Mouse (Mus musculus) layer of hippocampus, adult 9-11 months (tissue): ENCODE data around the gene Ctc1.

Experiments used
- DNase-seq: peaks from one replicate; pipeline ENCODE4 v3.0.0; 2022

Gene Ctc1

GRCm38 (mm10) chr11:69050748-69051147, 35.0 kb downstream of the Ctc1 start:
- no peak for DNase-seq

- DNase-seq, result no peak
These were observed 36.1 kb downstream of the Ctc1 start for GRCm38 (mm10) chr11:69051771-69052170.

GRCm38 (mm10) chr11:69052824-69053421, 37.2 kb downstream of the Ctc1 start:
- DNase-seq, result no peak

GRCm38 (mm10) chr11:69053848-69054247, 38.1 kb downstream of the Ctc1 start:
- DNase-seq, result no peak

GRCm38 (mm10) chr11:69058265-69058664, 42.6 kb downstream of the Ctc1 start:
- no peak for DNase-seq

- DNase-seq, result no peak
These were observed 43.1 kb downstream of the Ctc1 start for GRCm38 (mm10) chr11:69058729-69059356.

GRCm38 (mm10) chr11:69059357-69059974, 43.8 kb downstream of the Ctc1 start, which contains the start of gene Borcs6:
Gene Borcs6 (plus strand): TSS chr11:69059717.
- DNase-seq, result peak; percentile 99

GRCm38 (mm10) chr11:69059975-69060411, 44.3 kb downstream of the Ctc1 start:
- peak; percentile 38 for DNase-seq

GRCm38 (mm10) chr11:69060448-69061254, 44.9 kb downstream of the Ctc1 start:
- peak; percentile 42 for DNase-seq

- peak; percentile 40 for DNase-seq
These were observed 45.7 kb downstream of the Ctc1 start for GRCm38 (mm10) chr11:69061255-69061912.

- peak; percentile 66 for DNase-seq
These were observed 46.6 kb downstream of the Ctc1 start for GRCm38 (mm10) chr11:69062194-69062760.

GRCm38 (mm10) chr11:69062761-69063224, 47.1 kb downstream of the Ctc1 start:
- DNase-seq, result peak; percentile 94

GRCm38 (mm10) chr11:69063413-69064201, 47.9 kb downstream of the Ctc1 start:
- peak; percentile 52 for DNase-seq

GRCm38 (mm10) chr11:69064259-69065133, 48.8 kb downstream of the Ctc1 start:
- no peak for DNase-seq

GRCm38 (mm10) chr11:69065394-69065925, 49.7 kb downstream of the Ctc1 start:
- DNase-seq, result no peak

- peak; percentile 77 for DNase-seq
These were observed 50.6 kb downstream of the Ctc1 start for GRCm38 (mm10) chr11:69066163-69066861.

- peak; percentile 81 for DNase-seq
These were observed 51.2 kb downstream of the Ctc1 start for GRCm38 (mm10) chr11:69066956-69067355.

GRCm38 (mm10) chr11:69067601-69068000, 51.9 kb downstream of the Ctc1 start:
- DNase-seq, result no peak

- no peak for DNase-seq
These were observed 54.4 kb downstream of the Ctc1 start for GRCm38 (mm10) chr11:69070093-69070492.
